ENCODE assay signal across 8 mouse cellular contexts in genomic region chr12:3806271-3806684, GRCm38 (mm10). TPM values are rescaled to one million over a fixed set of nuclear protein-coding genes. Genes with fewer than 3 reads are reported as not detected.
DNase-seq lines count a peak whose midpoint lies in the region; ATAC-seq and TF ChIP-seq lines count a peak whose summit lies in the region.

No protein-coding gene starts in this region.

- peaks cover 77% of the 10 kb centered on the region for H3K27me3 ChIP-seq in erythroblast, embryonic 14.5 days (ENCODE audit: control insufficient read depth)
- H3K27me3 ChIP-seq in hindbrain, postnatal 0 days (ENCODE audit: insufficient read depth, low read length): no peaks in the 10 kb centered on the region
- H3K27me3 ChIP-seq in liver, adult 2 months (ENCODE audit: control insufficient read depth, insufficient read depth, low read length): no peaks in the 10 kb centered on the region
- no peaks in the 10 kb centered on the region for H3K27me3 ChIP-seq in midbrain, postnatal 0 days (ENCODE audit: insufficient read depth, low read length)

- peak; percentile 85 for DNase-seq in cerebellum, adult 9-11 months
- peak; percentile 88 for DNase-seq in gastrocnemius, postnatal 10 days
- DNase-seq in hindbrain, postnatal 0 days (ENCODE audit: low spot score): peak; percentile 89
- DNase-seq in liver, adult 2 months (ENCODE audit: extremely low read depth, low read depth, low spot score): peak; percentile 59
- DNase-seq in midbrain, postnatal 0 days (ENCODE audit: low spot score): peak; percentile 79
- DNase-seq in spleen, postnatal 14 days (ENCODE audit: low spot score in 2 of 2): peak; percentile 64 to 78

- peak overlapping the region; percentile 63 for H3K4me3 ChIP-seq in erythroblast, embryonic 14.5 days (replicated peaks)
- H3K4me3 ChIP-seq in hindbrain, postnatal 0 days (ENCODE audit: low read length): peak overlapping the region; percentile 86
- H3K4me3 ChIP-seq in liver, adult 2 months (ENCODE audit: insufficient read depth, low read depth, low read length): peak overlapping the region; percentile 83
- H3K4me3 ChIP-seq in midbrain, postnatal 0 days (ENCODE audit: low read depth, low read length): peak overlapping the region; percentile 90

- peaks cover 36% of the 10 kb centered on the region for H3K79me2 ChIP-seq in liver, adult 2 months (ENCODE audit: control insufficient read depth, insufficient read depth, low read length)

- no peak for ATAC-seq in erythroblast, adult 5-6 weeks (replicated peaks; ENCODE audit: low FRiP score, poor library complexity, severe bottlenecking)
- peak; percentile 81 for ATAC-seq in hindbrain, postnatal 0 days
- ATAC-seq in midbrain, postnatal 0 days (ENCODE audit: low FRiP score): peak; percentile 81

- no peaks in the 10 kb centered on the region for H3K36me3 ChIP-seq in erythroblast, embryonic 14.5 days (ENCODE audit: control insufficient read depth)
- H3K36me3 ChIP-seq in hindbrain, postnatal 0 days (ENCODE audit: insufficient read depth, low read length): no peaks in the 10 kb centered on the region
- H3K36me3 ChIP-seq in liver, adult 2 months (ENCODE audit: control insufficient read depth, insufficient read depth, low read length): no peaks in the 10 kb centered on the region
- H3K36me3 ChIP-seq in midbrain, postnatal 0 days (ENCODE audit: insufficient read depth, low read length): no peaks in the 10 kb centered on the region

- peaks cover 15% of the 10 kb centered on the region for H3K4me1 ChIP-seq in erythroblast, embryonic 14.5 days (ENCODE audit: control insufficient read depth)
- H3K4me1 ChIP-seq in hindbrain, postnatal 0 days (ENCODE audit: insufficient read depth, low read length): peaks cover 27% of the 10 kb centered on the region
- H3K4me1 ChIP-seq in liver, adult 2 months (ENCODE audit: control insufficient read depth, insufficient read depth, low read length): peaks cover 14% of the 10 kb centered on the region
- peaks cover 25% of the 10 kb centered on the region for H3K4me1 ChIP-seq in midbrain, postnatal 0 days (ENCODE audit: insufficient read depth, low read length)

- H3K4me2 ChIP-seq in hindbrain, postnatal 0 days (ENCODE audit: low read depth, low read length): peak overlapping the region; percentile 80
- peak overlapping the region; percentile 82 for H3K4me2 ChIP-seq in midbrain, postnatal 0 days (ENCODE audit: low read depth, low read length, poor library complexity, severe bottlenecking)

- WGBS in hindbrain, postnatal 0 days: 2% methylated on average over 30 of the region's 41 CpGs
- under 1% methylated on average over 37 of the region's 41 CpGs for WGBS in liver, adult 2 months
- WGBS in midbrain, postnatal 0 days: under 1% methylated on average over 26 of the region's 41 CpGs

- H3K9me3 ChIP-seq in erythroblast, embryonic 14.5 days (ENCODE audit: control insufficient read depth, low read length): no peaks in the 10 kb centered on the region
- no peaks in the 10 kb centered on the region for H3K9me3 ChIP-seq in hindbrain, postnatal 0 days (ENCODE audit: low read length)
- no peaks in the 10 kb centered on the region for H3K9me3 ChIP-seq in midbrain, postnatal 0 days (ENCODE audit: low read length)

- no peak for TF ChIP-seq POLR2A in liver, adult 2 months (IDR thresholded peaks at IDR 0.05; ENCODE audit: extremely low read depth, insufficient read depth, low read length)

- peak overlapping the region; percentile 82 for H3K9ac ChIP-seq in hindbrain, postnatal 0 days (replicated peaks; ENCODE audit: low read length)
- H3K9ac ChIP-seq in liver, adult 2 months (ENCODE audit: low read depth, low read length): peak overlapping the region; percentile 95
- peak overlapping the region; percentile 96 for H3K9ac ChIP-seq in midbrain, postnatal 0 days (replicated peaks; ENCODE audit: low read length, poor library complexity, severe bottlenecking)

- peak; percentile 69 for TF ChIP-seq CTCF in hindbrain, postnatal 0 days (IDR thresholded peaks at IDR 0.05; ENCODE audit: low read depth)
- peak; percentile 81 for TF ChIP-seq CTCF in liver, adult 2 months (IDR thresholded peaks at IDR 0.05; ENCODE audit: low read depth, low read length)
- peak; percentile 82 for TF ChIP-seq CTCF in midbrain, postnatal 0 days (IDR thresholded peaks at IDR 0.05)

- H3K27ac ChIP-seq in hindbrain, postnatal 0 days: peak overlapping the region; percentile 93
- peak overlapping the region; percentile 71 for H3K27ac ChIP-seq in liver, adult 2 months (replicated peaks; ENCODE audit: insufficient read depth, low read depth, low read length)
- peak overlapping the region; percentile 94 for H3K27ac ChIP-seq in midbrain, postnatal 0 days (ENCODE audit: low read depth, low read length)

RNA-seq across cellular contexts. Expression of gene Dnmt3a, which starts 0.5 kb away (rescaled TPM):
- 0.16 and 0.18 TPM in 2 replicates for polyA plus RNA-seq in erythroblast, embryonic 14.5 days (2012)
- 5.4 and 8.6 TPM in 2 replicates for total RNA-seq in erythroblast, adult 5-6 weeks (2015; ENCODE audit: low replicate concordance)
- 2.9 and 5.3 TPM in 2 replicates for total RNA-seq in erythroblast, adult 5-6 weeks (2017; ENCODE audit: low replicate concordance)
- total RNA-seq in gastrocnemius, postnatal 10 days (2021): 100 to 1,000 TPM; 154 to 172 TPM
- total RNA-seq in hindbrain, postnatal 0 days (2014; rRNA removed): 81.8 and 90.3 TPM in 2 replicates
- polyA plus RNA-seq in hindbrain, postnatal 0 days (2015; fragmentation: Nextera tagmentation; extraction: Ambion mirVana): 133 and 134 TPM in 2 replicates
- total RNA-seq in liver, adult 2 months (2014; rRNA removed): 7.9 and 11.2 TPM in 2 replicates
- 3.0 and 4.0 TPM in 2 replicates for polyA plus RNA-seq in liver, adult 2 months (2012; rRNA removed)
- 88.5 and 101 TPM in 2 replicates for total RNA-seq in midbrain, postnatal 0 days (2014; rRNA removed)
- polyA plus RNA-seq in midbrain, postnatal 0 days (2015; fragmentation: Nextera tagmentation; extraction: Ambion mirVana): 106 and 130 TPM in 2 replicates
